Mouse (Mus musculus) kidney, adult 11 months (tissue): ENCODE measurements around the gene Dlx4.
A peak's percentile ranks its signal among the peaks of the same experiment; 100 is the strongest.

ENCODE experiments used
- DNase-seq: peaks from one replicate; pipeline ENCODE4 v3.0.0; 2022

The Dlx4 gene

GRCm38 (mm10) chr11:95142258-95142657 is 3.8 kb downstream of the Dlx4 start:
- DNase-seq = no peak

GRCm38 (mm10) chr11:95139871-95140270 is 6.2 kb downstream of the Dlx4 start:
- no peak for DNase-seq

GRCm38 (mm10) chr11:95137281-95137680 is 8.8 kb downstream of the Dlx4 start:
- DNase-seq = no peak

- DNase-seq = no peak
These were observed 12.7 kb downstream of the Dlx4 start for GRCm38 (mm10) chr11:95133321-95133720.

- DNase-seq = no peak
These were observed 15.3 kb downstream of the Dlx4 start for GRCm38 (mm10) chr11:95130668-95131252.

GRCm38 (mm10) chr11:95128359-95128758 is 17.7 kb downstream of the Dlx4 start:
- no peak for DNase-seq

DNA sequence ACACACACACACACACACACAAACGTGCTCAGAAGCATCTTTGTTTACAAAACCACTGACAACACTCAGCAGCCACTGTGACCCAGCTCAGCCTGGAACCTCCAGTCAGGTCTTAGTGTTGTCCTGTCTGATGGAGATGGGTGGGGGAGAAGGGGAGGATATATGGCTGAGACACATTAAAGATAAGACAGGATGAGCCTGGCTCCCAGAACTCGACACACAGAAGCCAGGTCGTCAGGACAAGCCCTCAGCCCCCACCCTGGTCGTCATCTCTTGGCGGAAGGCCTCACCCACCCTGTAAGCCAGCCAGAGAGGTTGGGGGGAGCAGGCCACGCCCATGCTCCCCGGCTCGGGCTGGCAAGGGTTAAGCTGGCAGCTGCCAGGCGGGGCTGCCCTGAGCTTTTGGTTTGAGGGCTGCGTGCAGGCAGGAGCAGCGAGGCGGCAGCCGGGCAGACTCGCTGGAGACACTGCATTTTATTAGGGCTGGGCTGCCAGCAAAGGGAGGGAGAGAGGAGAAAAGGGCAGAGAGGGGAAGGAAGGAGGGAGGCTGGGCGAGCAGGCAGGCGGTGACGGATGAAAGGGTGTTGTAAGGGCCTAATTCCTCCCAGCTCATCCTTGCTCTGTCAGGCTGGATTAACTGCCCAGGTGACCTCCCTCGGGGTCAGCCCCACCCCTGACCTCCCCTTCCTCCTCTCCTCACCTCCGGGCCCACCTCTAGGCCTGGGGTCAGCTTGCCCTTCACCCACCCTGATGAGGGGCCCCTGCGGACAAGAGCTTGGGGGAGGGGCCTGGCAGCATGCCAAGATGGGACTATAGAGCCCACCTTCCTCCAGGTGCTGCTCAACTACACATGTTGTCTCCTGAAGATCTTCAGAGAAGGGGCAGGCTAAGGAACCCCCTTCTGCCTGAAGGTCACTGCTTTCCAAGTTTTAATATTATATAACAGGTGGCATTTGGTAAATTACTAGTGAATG is 19.5 kb downstream of the Dlx4 start:
- no peak for DNase-seq

DNA sequence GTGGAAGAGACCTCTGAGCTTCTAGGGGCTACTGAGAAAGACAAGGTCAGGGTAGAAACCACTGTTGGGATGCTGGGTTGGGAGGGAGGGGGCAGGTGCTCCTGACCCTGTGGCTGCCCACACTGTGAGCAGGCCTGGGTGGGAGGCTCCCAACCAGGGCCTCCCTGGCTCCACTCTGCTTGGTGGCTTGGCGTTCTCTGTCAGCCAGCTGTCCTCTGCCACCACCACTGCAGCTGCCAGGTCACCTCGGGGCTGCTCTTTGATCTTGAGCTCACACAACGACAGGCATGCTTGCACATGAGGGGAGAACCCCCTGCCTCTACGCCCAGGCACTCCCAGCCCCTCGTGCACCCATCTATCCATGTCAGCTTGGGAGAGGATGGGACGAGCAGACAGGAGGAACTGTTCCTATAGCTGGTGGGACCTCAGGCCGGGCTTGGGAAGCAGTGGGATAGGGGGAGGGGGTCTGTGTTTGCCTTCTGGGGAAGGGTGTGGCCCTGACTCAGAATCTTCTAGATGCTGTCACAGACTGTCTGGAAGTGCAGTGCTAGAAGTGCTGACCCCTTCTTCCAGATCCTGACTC is 20.6 kb downstream of the Dlx4 start:
- no peak for DNase-seq

- DNase-seq = no peak
These were observed 24.0 kb downstream of the Dlx4 start for GRCm38 (mm10) chr11:95122100-95122489.

DNA sequence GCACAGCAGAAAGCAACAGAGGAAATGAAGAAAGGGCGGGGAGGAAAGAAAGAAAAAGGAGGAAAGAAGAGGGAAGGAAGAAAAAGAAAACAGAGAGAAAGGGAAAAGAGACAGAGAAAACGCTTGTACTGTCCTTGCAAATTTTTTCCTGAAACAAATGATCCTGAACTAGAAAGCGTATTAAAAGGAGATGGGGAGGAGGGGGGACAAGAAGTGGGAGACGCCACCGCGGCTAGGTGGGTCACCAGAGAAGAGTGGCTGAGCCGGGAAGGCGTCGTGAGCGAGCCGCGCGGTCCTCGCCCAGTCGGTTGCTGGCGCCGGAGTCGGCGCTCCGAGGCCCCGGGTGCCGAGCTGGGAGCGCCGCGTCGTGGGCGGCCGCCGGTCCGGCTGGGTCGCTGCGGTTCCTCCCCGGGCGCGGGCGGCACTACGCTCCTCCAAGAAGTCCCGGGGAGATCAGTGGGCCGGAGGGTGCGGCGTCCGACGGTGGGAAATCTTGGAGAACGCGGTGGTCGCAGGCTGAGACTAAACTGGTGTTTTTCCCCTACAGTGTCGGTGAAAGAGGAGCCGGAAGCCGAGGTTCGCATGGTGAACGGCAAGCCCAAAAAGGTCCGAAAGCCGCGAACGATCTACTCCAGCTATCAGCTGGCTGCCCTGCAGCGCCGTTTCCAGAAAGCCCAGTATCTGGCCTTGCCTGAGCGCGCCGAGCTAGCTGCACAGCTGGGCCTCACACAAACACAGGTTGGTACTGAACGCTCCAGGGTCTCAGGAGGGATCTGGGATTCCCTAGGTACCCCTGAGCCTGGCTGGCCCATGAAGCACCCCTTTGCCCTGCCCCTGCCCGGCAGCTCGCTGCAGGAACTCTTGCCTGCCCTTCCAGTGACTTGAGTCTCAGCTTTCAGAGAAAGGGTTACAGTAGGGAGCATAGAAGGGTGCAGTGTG is 24.6 kb downstream of the Dlx4 start:
- no peak for DNase-seq

DNA sequence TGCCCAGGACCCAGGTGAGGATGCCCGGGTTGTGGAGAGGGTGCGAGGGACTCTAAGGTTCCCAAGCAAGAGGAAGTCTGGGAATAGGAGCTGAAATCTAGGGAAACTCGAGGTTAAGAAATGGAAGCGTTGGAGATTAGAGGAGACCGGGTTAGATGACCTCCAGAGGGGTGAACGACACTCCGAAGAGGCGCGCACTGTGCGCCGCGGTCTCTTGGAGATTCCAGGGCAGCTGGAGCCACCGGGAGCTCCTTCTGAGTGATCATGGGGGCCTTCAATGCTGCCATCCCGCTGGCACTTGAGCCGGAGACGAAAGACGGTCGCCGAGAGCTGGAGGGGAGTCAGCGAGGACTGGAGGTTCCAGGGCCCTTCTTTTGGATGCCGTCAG is 25.4 kb downstream of the Dlx4 start:
- DNase-seq = no peak

DNA sequence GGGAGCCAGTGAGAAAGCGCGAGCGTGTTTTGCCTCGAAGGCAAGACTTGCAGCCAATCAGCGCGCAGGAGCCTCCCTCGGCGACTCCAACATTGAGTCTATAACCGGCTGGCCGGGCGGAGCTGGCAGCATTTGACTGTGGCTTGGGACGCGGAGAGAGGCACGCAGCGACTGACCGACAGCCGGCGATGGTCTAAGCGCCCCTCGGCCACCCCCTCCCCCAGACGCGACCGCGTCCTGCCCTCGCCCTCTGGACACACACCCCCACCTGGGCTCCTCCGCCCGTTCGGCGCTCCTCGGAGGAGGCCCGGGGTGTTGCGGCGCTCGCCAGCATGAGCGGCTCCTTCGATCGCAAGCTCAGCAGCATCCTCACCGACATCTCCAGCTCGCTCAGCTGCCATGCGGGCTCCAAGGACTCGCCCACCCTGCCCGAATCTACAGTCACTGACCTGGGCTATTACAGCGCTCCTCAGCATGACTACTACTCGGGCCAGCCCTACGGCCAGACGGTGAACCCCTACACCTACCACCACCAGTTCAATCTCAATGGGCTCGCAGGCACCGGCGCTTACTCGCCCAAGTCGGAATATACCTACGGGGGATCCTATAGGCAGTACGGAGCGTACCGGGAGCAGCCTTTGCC is 26.0 kb downstream of the Dlx4 start, which contains the start of gene Dlx3:
Gene Dlx3, plus strand, starts transcription at position 130 of the 643 bp plus-strand sequence.
- no peak for DNase-seq

DNA sequence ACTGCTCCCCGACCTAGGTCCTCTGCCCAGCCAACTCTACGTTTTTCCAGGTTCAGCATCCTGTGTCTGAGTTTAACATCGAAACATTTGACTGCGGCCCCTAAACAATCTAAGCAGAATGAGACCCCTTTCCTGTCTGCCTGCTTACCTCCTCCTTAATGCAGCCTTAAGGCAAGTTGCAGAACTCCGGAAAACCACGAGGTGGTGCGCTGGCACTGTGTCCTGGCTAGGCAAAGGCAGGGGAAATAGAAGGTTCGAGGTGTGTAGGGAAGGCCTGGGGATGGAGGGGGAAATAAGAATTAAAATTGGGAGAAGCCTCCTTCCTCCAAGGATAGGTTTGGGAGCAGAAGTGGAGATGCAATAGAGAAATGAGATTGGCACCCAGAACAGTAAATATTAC is 27.6 kb downstream of the Dlx4 start:
- DNase-seq = peak; percentile 45

DNA sequence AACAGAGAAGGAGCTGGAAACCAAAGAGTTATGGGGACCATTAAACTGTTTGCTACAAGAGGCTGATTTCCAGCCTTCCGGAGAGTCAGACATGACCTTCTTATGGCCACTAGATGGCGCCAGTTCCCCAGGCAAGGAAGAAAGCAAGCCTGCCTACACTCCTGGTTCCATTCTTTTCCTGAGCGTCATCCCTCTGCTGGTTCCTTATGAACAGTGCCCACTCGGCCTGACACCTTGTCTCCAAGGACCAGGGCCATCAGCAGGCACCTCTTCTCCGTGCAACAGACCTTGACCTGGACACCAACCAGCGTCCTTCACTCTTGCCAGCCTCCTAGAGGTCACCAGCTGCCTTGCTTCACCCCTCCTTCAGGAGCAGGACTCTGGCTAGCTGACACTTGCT is 29.0 kb downstream of the Dlx4 start:
- DNase-seq = peak; percentile 52

DNA sequence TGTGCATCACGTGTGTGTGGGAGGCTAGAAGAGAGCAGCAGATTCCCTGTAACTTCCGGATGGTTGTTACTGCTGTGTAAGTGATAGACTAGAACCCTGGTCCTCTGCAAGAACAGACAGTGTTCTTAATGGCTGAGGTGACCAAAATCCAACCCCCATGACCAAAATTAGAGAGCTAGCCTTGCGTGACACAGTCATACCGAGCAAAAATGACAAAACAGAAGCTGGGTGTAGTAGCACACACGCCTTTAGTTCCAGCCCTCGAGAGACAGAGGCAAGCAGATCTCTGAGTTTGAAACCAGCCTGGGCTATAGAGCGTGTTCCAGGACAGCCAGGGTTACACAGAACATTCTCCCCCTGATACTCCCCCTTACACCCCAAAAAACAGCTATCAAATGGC is 36.0 kb downstream of the Dlx4 start:
- no peak for DNase-seq

DNA sequence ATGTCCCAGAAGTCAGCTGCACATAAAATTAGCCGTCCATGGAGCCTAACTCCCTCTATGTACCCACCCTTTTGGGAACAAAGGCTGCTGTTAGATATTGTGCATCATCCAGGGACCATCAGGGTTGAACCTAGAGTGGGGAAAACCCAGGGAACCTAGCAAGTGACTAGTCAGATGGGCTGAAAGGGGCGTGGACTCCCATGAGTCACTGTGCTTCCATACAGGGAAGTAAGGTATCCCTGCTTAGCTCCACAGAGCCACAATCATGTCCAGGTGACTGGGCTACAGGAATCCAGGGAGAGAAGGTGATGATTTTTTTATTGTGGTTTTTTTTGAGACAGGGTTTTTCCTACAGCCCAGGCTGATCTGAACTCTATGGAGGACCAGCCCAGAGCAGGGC is 37.1 kb downstream of the Dlx4 start:
- DNase-seq = no peak

GRCm38 (mm10) chr11:95106440-95107236 is 39.4 kb downstream of the Dlx4 start:
- peak; percentile 61 for DNase-seq

- DNase-seq = peak; percentile 41
These were observed 40.7 kb downstream of the Dlx4 start for GRCm38 (mm10) chr11:95105274-95105874.

DNA sequence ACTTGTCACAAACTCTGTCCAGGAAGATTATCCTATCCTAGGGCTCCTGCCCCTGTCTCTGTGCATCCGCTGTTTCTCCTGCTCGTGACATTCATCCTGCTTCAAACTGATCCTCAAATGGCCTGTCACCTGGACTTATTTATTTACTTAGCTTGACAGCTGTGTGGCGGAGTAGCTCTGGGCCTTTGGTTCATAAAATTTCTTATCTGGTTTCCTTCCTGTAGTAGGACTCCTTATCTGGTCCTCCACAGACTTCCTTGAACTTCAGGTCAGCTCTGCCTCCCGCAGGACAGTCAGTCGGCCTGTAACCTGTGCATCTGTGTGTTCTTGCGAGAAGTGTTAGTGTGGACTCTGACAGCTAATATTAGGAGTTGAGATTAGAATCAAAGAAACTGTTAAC is 41.8 kb downstream of the Dlx4 start:
- DNase-seq = peak; percentile 69

DNA sequence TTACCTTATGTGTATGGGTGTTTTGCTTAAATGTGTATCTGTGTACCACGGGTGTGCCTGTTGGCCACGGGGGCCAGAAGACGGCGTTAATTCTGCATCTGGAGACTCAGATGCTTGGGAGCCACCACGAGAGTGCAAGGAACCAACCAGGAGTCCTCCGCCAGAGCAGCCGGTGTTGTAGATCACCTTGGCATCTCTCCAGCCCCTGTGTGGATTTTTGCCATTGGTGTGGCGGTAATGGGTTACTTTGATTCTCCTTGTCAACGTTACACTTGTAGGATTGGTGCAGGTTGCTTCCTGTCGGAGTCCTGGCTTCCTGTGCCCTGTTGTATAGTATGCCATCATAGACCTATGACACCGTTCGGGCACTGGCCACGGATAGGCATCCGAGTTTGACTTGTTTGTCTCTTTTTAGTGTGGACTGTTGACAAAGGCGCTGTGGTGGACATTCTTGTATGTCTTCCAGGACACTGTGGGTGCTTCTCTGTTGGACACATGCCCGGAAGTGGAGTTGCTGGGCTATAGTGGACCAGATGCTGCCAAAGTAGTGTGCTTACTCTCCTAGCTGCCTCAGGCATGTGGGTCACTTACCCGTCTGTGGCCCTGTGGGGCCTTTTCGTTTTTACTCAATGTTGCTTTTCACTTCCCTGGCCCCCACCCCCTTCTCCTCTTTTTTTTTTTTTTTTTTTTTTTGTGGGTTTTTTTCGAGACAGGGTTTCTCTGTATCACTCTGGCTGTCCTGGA is 43.7 kb downstream of the Dlx4 start:
- DNase-seq = no peak
